Mouse (Mus musculus): ENCODE results near the gene Olfr1459.

Olfr1459 gene

DNA sequence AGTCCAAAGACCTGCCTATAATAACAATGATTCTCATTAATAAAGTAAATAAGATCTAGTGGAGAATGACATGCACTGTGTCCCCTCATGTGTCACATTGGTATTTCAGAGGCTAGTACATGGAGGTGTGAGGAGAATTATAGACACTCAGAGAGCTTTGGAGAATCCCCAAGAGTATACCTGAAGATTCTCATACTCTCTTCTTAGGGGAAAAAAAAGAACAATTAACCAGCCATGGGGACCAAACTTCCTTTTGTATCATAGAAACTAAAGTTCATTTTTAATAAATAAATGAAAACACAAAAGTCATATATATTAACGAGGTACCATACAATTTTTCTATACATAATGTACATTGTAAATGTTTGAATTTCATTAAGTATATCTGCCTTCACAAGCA lies at the start of gene Olfr1459:
Olfr1459 (minus strand) TSS at position 101 of the 400 bp plus-strand sequence.
- no peak for DNase-seq (ENCODE audit: low read depth, low spot score)

DNA sequence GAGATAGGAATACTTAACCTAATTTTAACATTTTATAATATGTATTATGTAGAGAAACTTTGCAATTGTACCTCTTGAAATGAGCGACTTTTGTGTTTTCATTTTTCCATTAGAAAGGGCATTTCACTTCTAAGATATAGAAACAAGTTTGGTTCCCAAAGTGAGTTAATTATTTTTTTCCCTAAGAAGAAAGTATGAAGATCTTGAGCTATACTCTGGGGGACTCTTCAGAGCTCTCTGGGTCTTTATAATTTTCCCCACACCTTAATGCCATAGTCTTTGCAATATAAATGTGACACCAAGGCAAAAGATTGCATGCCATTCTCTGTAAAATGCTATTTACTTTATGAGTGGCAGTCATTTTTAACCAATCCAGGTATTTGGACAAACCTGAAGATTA lies 36.1 kb upstream of the Olfr1459 start, which contains the start of gene Olfr1462:
Olfr1462 (plus strand) TSS at position 301 of the 400 bp plus-strand sequence.
- DNase-seq (ENCODE audit: low read depth, low spot score) = no peak

DNA sequence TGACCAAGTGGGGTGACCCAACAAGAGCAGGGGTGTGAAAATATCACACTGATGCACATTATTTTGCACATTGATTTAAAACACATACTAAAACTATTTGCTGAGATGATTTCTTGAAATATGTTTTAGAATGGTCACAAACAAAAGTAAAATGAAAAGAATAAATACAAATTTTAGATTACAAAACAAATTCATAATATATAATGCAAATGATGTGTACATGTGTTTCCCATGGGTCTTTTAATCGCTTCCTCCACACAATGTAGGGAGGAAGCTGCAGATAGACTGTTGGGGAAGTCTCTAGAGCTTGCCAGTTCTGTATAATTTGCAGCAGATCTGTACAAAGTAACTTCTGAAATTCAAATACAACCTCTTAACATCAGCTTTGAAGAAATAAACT lies 13.4 kb upstream of the Olfr1459 start, which contains the start of gene Olfr1461:
Olfr1461 (plus strand) TSS at position 301 of the 400 bp plus-strand sequence.
- DNase-seq (ENCODE audit: low read depth, low spot score) = no peak

DNA sequence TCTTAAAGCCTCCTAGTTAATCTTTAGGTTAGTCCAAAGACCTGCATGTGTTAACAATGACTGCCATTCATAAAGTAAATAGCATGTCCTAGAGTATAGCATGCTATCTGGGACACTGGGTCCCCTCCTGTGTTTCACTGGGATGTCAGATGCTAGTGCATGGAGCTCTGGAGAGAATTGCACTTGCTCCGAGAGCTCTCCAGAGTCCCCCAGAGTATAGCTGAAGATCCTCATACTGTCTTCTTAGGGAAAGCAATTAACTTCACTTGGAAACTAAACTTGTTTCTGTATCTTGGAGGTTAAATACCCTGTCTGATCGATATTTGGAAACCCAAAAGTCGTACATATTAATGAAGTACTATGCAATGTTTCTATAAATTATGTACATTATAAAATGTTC lies 42.7 kb downstream of the Olfr1459 start, which contains the start of gene Olfr1458:
Olfr1458 (minus strand) TSS at position 101 of the 400 bp plus-strand sequence.
- DNase-seq (ENCODE audit: low read depth, low spot score) = no peak

DNA sequence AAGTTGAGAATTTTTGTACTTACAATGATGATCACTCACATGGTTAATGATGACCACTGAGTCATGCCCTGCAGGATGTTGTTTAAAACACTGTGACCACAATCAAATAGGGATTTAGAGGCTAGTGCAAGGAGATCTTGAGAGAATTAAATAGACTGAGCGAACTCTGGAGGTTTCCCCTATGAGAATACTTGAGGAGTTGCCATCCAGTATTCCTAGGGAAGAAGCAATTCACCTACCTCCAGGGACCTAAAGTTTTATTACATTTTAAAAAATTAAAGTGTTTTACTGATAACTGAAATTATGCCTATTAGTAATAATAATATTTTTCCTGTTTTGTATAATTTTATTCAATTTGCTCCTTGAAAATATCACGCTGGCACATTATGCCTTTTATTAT lies 51.6 kb downstream of the Olfr1459 start, which contains the start of gene Olfr1457:
Olfr1457 (minus strand) TSS at position 101 of the 400 bp plus-strand sequence.
- no peak for DNase-seq (ENCODE audit: low read depth, low spot score)

DNA sequence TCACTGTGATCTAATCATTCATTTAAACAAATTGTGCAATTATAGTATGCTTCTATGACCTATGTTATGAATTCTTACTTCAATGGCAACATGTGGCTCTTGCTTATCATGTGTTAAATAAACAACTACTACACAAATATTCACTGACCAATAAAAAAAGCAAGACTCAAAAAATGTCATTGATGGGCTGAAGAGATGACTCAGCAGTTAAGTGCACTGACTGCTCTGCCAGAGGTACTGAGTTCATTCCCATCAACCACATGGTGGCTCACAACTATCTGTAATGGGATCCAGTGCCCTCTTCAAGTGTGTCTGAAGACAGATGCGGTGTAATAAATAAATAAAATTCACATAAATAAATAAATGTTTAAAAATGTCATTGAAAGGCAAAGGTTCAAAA lies 55.4 kb downstream of the Olfr1459 start:
- DNase-seq (ENCODE audit: low read depth, low spot score) = no peak
